Mouse (Mus musculus): ENCODE measurements at regions not wholly inside any gene's neighbourhood (a gene's known extent, or its start where the extent isn't known, plus 50 kb on each side); places are given as distances from the start of the nearest gene placed in this dataset.

DNA sequence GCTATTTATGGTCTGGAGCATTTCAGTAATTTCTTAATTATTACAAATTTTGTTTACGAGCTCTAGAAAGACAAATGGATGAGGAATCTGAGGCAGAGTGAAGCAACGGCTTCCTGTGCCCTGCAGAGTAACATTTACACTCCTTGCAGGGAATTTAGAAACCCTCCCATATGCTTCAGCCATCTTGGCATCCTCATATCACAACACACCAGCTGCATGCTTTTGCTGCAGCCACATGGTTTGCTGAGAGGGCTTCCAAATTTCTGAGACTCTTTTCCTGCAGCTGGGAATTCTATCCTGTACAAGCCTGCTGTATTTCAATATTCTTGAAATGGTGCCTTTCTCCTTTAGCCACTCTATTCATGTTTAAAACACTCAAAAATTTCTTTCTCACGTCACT, 91.4 kb downstream of the Rgs2 start:
- TF ChIP-seq CTCF (IDR thresholded peaks at IDR 0.05; ENCODE audit: low read depth) (no peak), EP300 (IDR thresholded peaks at IDR 0.05; ENCODE audit: low read depth) (no peak)

Data from liver, embryonic 14.5 days (tissue).